Mouse (Mus musculus): Measurements from ENCODE around the gene Fgf12.

Fgf12 gene

GRCm38 (mm10) chr16:28374790-28375189 is 378.1 kb downstream of the Fgf12 start:
- no peaks in the 10 kb centered on the region for H3K36me3 ChIP-seq (ENCODE audit: control insufficient read depth, insufficient read depth, low read length, poor library complexity, severe bottlenecking)
- no peaks in the 10 kb centered on the region for H3K27me3 ChIP-seq (ENCODE audit: control insufficient read depth, insufficient read depth, low read length, poor library complexity, severe bottlenecking)
- DNase-seq (ENCODE audit: low read depth, low spot score): no peak

- Histone ChIP-seq H3K36me3 (ENCODE audit: control insufficient read depth, insufficient read depth, low read length, poor library complexity, severe bottlenecking) (no peaks in the 10 kb centered on the region), H3K27me3 (ENCODE audit: control insufficient read depth, insufficient read depth, low read length, poor library complexity, severe bottlenecking) (no peaks in the 10 kb centered on the region)
- no peak for DNase-seq (ENCODE audit: low read depth, low spot score)
These were observed 379.6 kb downstream of the Fgf12 start for GRCm38 (mm10) chr16:28373311-28373710.

GRCm38 (mm10) chr16:28350624-28351023 is 402.2 kb downstream of the Fgf12 start:
- no peak for DNase-seq (ENCODE audit: low read depth, low spot score)
- Histone ChIP-seq H3K36me3 (ENCODE audit: control insufficient read depth, insufficient read depth, low read length, poor library complexity, severe bottlenecking) (no peaks in the 10 kb centered on the region), H3K27me3 (ENCODE audit: control insufficient read depth, insufficient read depth, low read length, poor library complexity, severe bottlenecking) (no peaks in the 10 kb centered on the region)

GRCm38 (mm10) chr16:28345323-28345722 is 407.5 kb downstream of the Fgf12 start:
- H3K36me3 ChIP-seq (ENCODE audit: control insufficient read depth, insufficient read depth, low read length, poor library complexity, severe bottlenecking): no peaks in the 10 kb centered on the region
- no peak for DNase-seq (ENCODE audit: low read depth, low spot score)
- no peaks in the 10 kb centered on the region for H3K27me3 ChIP-seq (ENCODE audit: control insufficient read depth, insufficient read depth, low read length, poor library complexity, severe bottlenecking)

- H3K36me3 ChIP-seq (ENCODE audit: control insufficient read depth, insufficient read depth, low read length, poor library complexity, severe bottlenecking): no peaks in the 10 kb centered on the region
- no peaks in the 10 kb centered on the region for H3K27me3 ChIP-seq (ENCODE audit: control insufficient read depth, insufficient read depth, low read length, poor library complexity, severe bottlenecking)
- no peak for DNase-seq (ENCODE audit: low read depth, low spot score)
These were observed 414.9 kb downstream of the Fgf12 start for GRCm38 (mm10) chr16:28337930-28338329.

- H3K27me3 ChIP-seq (ENCODE audit: control insufficient read depth, insufficient read depth, low read length, poor library complexity, severe bottlenecking): no peaks in the 10 kb centered on the region
- no peaks in the 10 kb centered on the region for H3K36me3 ChIP-seq (ENCODE audit: control insufficient read depth, insufficient read depth, low read length, poor library complexity, severe bottlenecking)
- DNase-seq (ENCODE audit: low read depth, low spot score): no peak
These were observed 416.2 kb downstream of the Fgf12 start for GRCm38 (mm10) chr16:28336700-28337099.

GRCm38 (mm10) chr16:28335025-28335424 is 417.8 kb downstream of the Fgf12 start:
- H3K36me3 ChIP-seq (ENCODE audit: control insufficient read depth, insufficient read depth, low read length, poor library complexity, severe bottlenecking): no peaks in the 10 kb centered on the region
- H3K27me3 ChIP-seq (ENCODE audit: control insufficient read depth, insufficient read depth, low read length, poor library complexity, severe bottlenecking): no peaks in the 10 kb centered on the region
- no peak for DNase-seq (ENCODE audit: low read depth, low spot score)

GRCm38 (mm10) chr16:28323576-28323975 is 429.3 kb downstream of the Fgf12 start:
- H3K36me3 ChIP-seq (ENCODE audit: control insufficient read depth, insufficient read depth, low read length, poor library complexity, severe bottlenecking): no peaks in the 10 kb centered on the region
- no peak for DNase-seq (ENCODE audit: low read depth, low spot score)

GRCm38 (mm10) chr16:28311618-28312017 is 441.2 kb downstream of the Fgf12 start:
- no peaks in the 10 kb centered on the region for H3K36me3 ChIP-seq (ENCODE audit: control insufficient read depth, insufficient read depth, low read length, poor library complexity, severe bottlenecking)
- DNase-seq (ENCODE audit: low read depth, low spot score): no peak
- no peaks in the 10 kb centered on the region for H3K27me3 ChIP-seq (ENCODE audit: control insufficient read depth, insufficient read depth, low read length, poor library complexity, severe bottlenecking)

More at GRCm38 (mm10) chr16:28323576-28323975, 429.3 kb downstream of the Fgf12 start:
- no peaks in the 10 kb centered on the region for H3K27me3 ChIP-seq (ENCODE audit: control insufficient read depth, insufficient read depth, low read length, poor library complexity, severe bottlenecking)

GRCm38 (mm10) chr16:28303889-28304288 is 449.0 kb downstream of the Fgf12 start:
- Histone ChIP-seq H3K27me3 (ENCODE audit: control insufficient read depth, insufficient read depth, low read length, poor library complexity, severe bottlenecking) (no peaks in the 10 kb centered on the region), H3K36me3 (ENCODE audit: control insufficient read depth, insufficient read depth, low read length, poor library complexity, severe bottlenecking) (no peaks in the 10 kb centered on the region)
- DNase-seq (ENCODE audit: low read depth, low spot score): no peak

- DNase-seq (ENCODE audit: low read depth, low spot score): no peak
- Histone ChIP-seq H3K36me3 (ENCODE audit: control insufficient read depth, insufficient read depth, low read length, poor library complexity, severe bottlenecking) (no peaks in the 10 kb centered on the region), H3K27me3 (ENCODE audit: control insufficient read depth, insufficient read depth, low read length, poor library complexity, severe bottlenecking) (no peaks in the 10 kb centered on the region)
These were observed 463.1 kb downstream of the Fgf12 start for GRCm38 (mm10) chr16:28289689-28290330.

- Histone ChIP-seq H3K36me3 (ENCODE audit: control insufficient read depth, insufficient read depth, low read length, poor library complexity, severe bottlenecking) (no peaks in the 10 kb centered on the region), H3K27me3 (ENCODE audit: control insufficient read depth, insufficient read depth, low read length, poor library complexity, severe bottlenecking) (no peaks in the 10 kb centered on the region)
- no peak for DNase-seq (ENCODE audit: low read depth, low spot score)
These were observed 495.0 kb downstream of the Fgf12 start for GRCm38 (mm10) chr16:28257904-28258303.

GRCm38 (mm10) chr16:28254303-28254702 is 498.6 kb downstream of the Fgf12 start:
- Histone ChIP-seq H3K36me3 (ENCODE audit: control insufficient read depth, insufficient read depth, low read length, poor library complexity, severe bottlenecking) (no peaks in the 10 kb centered on the region), H3K27me3 (ENCODE audit: control insufficient read depth, insufficient read depth, low read length, poor library complexity, severe bottlenecking) (no peaks in the 10 kb centered on the region)
- no peak for DNase-seq (ENCODE audit: low read depth, low spot score)

GRCm38 (mm10) chr16:28251930-28252329 is 500.9 kb downstream of the Fgf12 start:
- Histone ChIP-seq H3K36me3 (ENCODE audit: control insufficient read depth, insufficient read depth, low read length, poor library complexity, severe bottlenecking) (no peaks in the 10 kb centered on the region), H3K27me3 (ENCODE audit: control insufficient read depth, insufficient read depth, low read length, poor library complexity, severe bottlenecking) (no peaks in the 10 kb centered on the region)
- no peak for DNase-seq (ENCODE audit: low read depth, low spot score)

GRCm38 (mm10) chr16:28242867-28243649 is 509.8 kb downstream of the Fgf12 start:
- no peak for DNase-seq (ENCODE audit: low read depth, low spot score)
- H3K27me3 ChIP-seq (ENCODE audit: control insufficient read depth, insufficient read depth, low read length, poor library complexity, severe bottlenecking): no peaks in the 10 kb centered on the region
- no peaks in the 10 kb centered on the region for H3K36me3 ChIP-seq (ENCODE audit: control insufficient read depth, insufficient read depth, low read length, poor library complexity, severe bottlenecking)

Data from splenic B cell, adult 2 months (primary cell).